Mouse (Mus musculus) MEL (cell line): ENCODE measurements around the gene Gramd1c. TPM values are rescaled to one million over a fixed set of nuclear protein-coding genes. Genes with fewer than 3 reads are reported as not detected.

Experiments used
- DNase-seq: peaks from one replicate; pipeline ENCODE4 v3.0.0; 2011; ENCODE audit warnings: low read depth, low spot score
- H3K27ac ChIP-seq: 2 replicates; pipeline ENCODE4 v1.5.1; 2012; ENCODE audit warnings: low read depth, mild to moderate bottlenecking, control low read depth, low read length, moderate library complexity; ENCODE audit not compliant: control insufficient read depth
- H3K27me3 ChIP-seq, 2 experiments: fragments of 150-350 bp in 1 of 2; sonication (generic) in 1 of 2; 2 replicates each; pipeline ENCODE4 v1.6.1; 2012; ENCODE audit warnings: low read length in 2 of 2, mild to moderate bottlenecking in 2 of 2, improper control_type of control experiment in 1 of 2, moderate library complexity in 1 of 2; ENCODE audit not compliant: insufficient read depth in 2 of 2, control insufficient read depth in 1 of 2
- H3K36me3 ChIP-seq, 2 experiments: 2 replicates each; pipeline ENCODE4 v1.6.1; 2012 to 2014; ENCODE audit warnings: low read length in 2 of 2, improper control_type of control experiment in 1 of 2, inconsistent platforms in 1 of 2, mild to moderate bottlenecking in 1 of 2; ENCODE audit not compliant: insufficient read depth in 2 of 2, control insufficient read depth in 1 of 2
- H3K4me1 ChIP-seq, 2 experiments: fragments of 150-350 bp in 1 of 2; sonication (generic) in 1 of 2; 2 replicates each; pipeline ENCODE4 v1.6.1; 2012; ENCODE audit warnings: low read length in 2 of 2, improper control_type of control experiment in 1 of 2, mild to moderate bottlenecking in 1 of 2; ENCODE audit not compliant: insufficient read depth in 2 of 2, control insufficient read depth in 1 of 2
- H3K4me3 ChIP-seq, 2 experiments: fragments of 150-350 bp in 1 of 2; sonication (generic) in 1 of 2; 2 replicates each; pipeline ENCODE4 v1.5.1; 2012; ENCODE audit warnings: low read depth in 2 of 2, low read length in 2 of 2, mild to moderate bottlenecking in 2 of 2, moderate library complexity in 2 of 2, control low read depth in 1 of 2, improper control_type of control experiment in 1 of 2; ENCODE audit not compliant: control insufficient read depth in 1 of 2, insufficient read depth in 1 of 2
- H3K79me2 ChIP-seq: 2 replicates; pipeline ENCODE4 v1.6.1; 2012; ENCODE audit warnings: mild to moderate bottlenecking, low read length, moderate library complexity; ENCODE audit not compliant: control insufficient read depth, poor library complexity, insufficient read depth
- H3K9ac ChIP-seq: 2 replicates; pipeline ENCODE4 v1.6.1; 2012; ENCODE audit warnings: low read depth, mild to moderate bottlenecking, control low read depth, low read length, moderate library complexity; ENCODE audit not compliant: control insufficient read depth, poor library complexity, severe bottlenecking
- H3K9me3 ChIP-seq: fragments of 150-350 bp; sonication (generic); replicated peaks from 2 replicates; pipeline ENCODE4 v1.6.1; 2012; ENCODE audit warnings: mild to moderate bottlenecking, low read length, improper control_type of control experiment, moderate library complexity; ENCODE audit not compliant: insufficient read depth
- BHLHE40 ChIP-seq: IDR thresholded peaks from 2 replicates; pipeline ENCODE4 v1.6.1; 2012; ENCODE audit warnings: low read depth, mild to moderate bottlenecking, inconsistent platforms, low read length, improper control_type of control experiment, borderline replicate concordance
- CHD1 ChIP-seq: IDR thresholded peaks from 2 replicates; pipeline ENCODE4 v1.6.1; 2012; ENCODE audit warnings: low read depth, mild to moderate bottlenecking, inconsistent platforms, low read length, improper control_type of control experiment
- CHD2 ChIP-seq: IDR thresholded peaks from 2 replicates; pipeline ENCODE4 v1.6.1; 2011; ENCODE audit warnings: low read length, improper control_type of control experiment
- E2F4 ChIP-seq: IDR thresholded peaks from 2 replicates; pipeline ENCODE4 v1.6.1; 2011; ENCODE audit warnings: low read depth, low read length, improper control_type of control experiment, borderline replicate concordance
- ETS1 ChIP-seq: IDR thresholded peaks from 2 replicates; pipeline ENCODE4 v1.6.1; 2012; ENCODE audit warnings: low read depth, mild to moderate bottlenecking, inconsistent platforms, low read length, improper control_type of control experiment, moderate library complexity
- GABPA ChIP-seq: IDR thresholded peaks from 2 replicates; pipeline ENCODE4 v1.6.1; 2012; ENCODE audit warnings: low read depth, mild to moderate bottlenecking, inconsistent platforms, low read length, improper control_type of control experiment, moderate library complexity
- HCFC1 ChIP-seq: IDR thresholded peaks from 2 replicates; pipeline ENCODE4 v1.6.1; 2012; ENCODE audit warnings: low read depth, mild to moderate bottlenecking, inconsistent platforms, low read length, improper control_type of control experiment, moderate library complexity
- MAFK ChIP-seq: IDR thresholded peaks from 2 replicates; pipeline ENCODE4 v1.6.1; 2011; ENCODE audit warnings: low read depth, mild to moderate bottlenecking, low read length, improper control_type of control experiment, borderline replicate concordance
- MAZ ChIP-seq: IDR thresholded peaks from 2 replicates; pipeline ENCODE4 v1.6.1; 2012; ENCODE audit warnings: low read depth, mild to moderate bottlenecking, inconsistent platforms, low read length, improper control_type of control experiment
- MXI1 ChIP-seq: IDR thresholded peaks from 2 replicates; pipeline ENCODE4 v1.6.1; 2011; ENCODE audit warnings: mild to moderate bottlenecking, low read depth, low read length, improper control_type of control experiment
- MYC ChIP-seq: IDR thresholded peaks from 2 replicates; pipeline ENCODE4 v1.6.1; 2011; ENCODE audit warnings: low read depth, mild to moderate bottlenecking, low read length, improper control_type of control experiment, moderate library complexity
- NELFE ChIP-seq: IDR thresholded peaks from 2 replicates; pipeline ENCODE4 v1.6.1; 2011; ENCODE audit warnings: low read depth, low read length, improper control_type of control experiment
- POLR2AphosphoS2 ChIP-seq: IDR thresholded peaks from 2 replicates; pipeline ENCODE4 v1.6.1; 2011; ENCODE audit warnings: low read length, improper control_type of control experiment
- POLR2AphosphoS5 ChIP-seq: IDR thresholded peaks from 2 replicates; pipeline ENCODE4 v1.6.1; 2012; ENCODE audit warnings: low read depth, borderline replicate concordance, mild to moderate bottlenecking, inconsistent platforms, low read length, moderate library complexity, mixed read lengths
- RAD21 ChIP-seq: IDR thresholded peaks from 2 replicates; pipeline ENCODE4 v1.6.1; 2011; ENCODE audit warnings: mild to moderate bottlenecking, low read depth, low read length, improper control_type of control experiment
- RCOR1 ChIP-seq: IDR thresholded peaks from 2 replicates; pipeline ENCODE4 v1.6.1; 2012; ENCODE audit warnings: low read depth, mild to moderate bottlenecking, inconsistent platforms, low read length, improper control_type of control experiment
- SIN3A ChIP-seq: IDR thresholded peaks from 2 replicates; pipeline ENCODE4 v1.6.1; 2012; ENCODE audit warnings: low read length, improper control_type of control experiment, inconsistent platforms
- SMC3 ChIP-seq: IDR thresholded peaks from 2 replicates; pipeline ENCODE4 v1.6.1; 2011; ENCODE audit warnings: low read depth, low read length, improper control_type of control experiment
- TAL1 ChIP-seq: IDR thresholded peaks from 2 replicates; pipeline ENCODE4 v1.6.1; 2012; ENCODE audit warnings: mild to moderate bottlenecking, inconsistent platforms, low read length, moderate library complexity, mixed read lengths
- UBTF ChIP-seq: IDR thresholded peaks from 2 replicates; pipeline ENCODE4 v1.6.1; 2012; ENCODE audit warnings: low read depth, mild to moderate bottlenecking, inconsistent platforms, low read length, improper control_type of control experiment, moderate library complexity, borderline replicate concordance; ENCODE audit not compliant: insufficient read depth
- USF2 ChIP-seq, 2 experiments: IDR thresholded peaks; 2 replicates each; pipeline ENCODE4 v1.6.1; 2011 to 2012; ENCODE audit warnings: improper control_type of control experiment in 2 of 2, low read length in 2 of 2, borderline replicate concordance in 1 of 2, inconsistent platforms in 1 of 2, low read depth in 1 of 2, mild to moderate bottlenecking in 1 of 2; ENCODE audit not compliant: insufficient read depth in 1 of 2
- ZC3H11A ChIP-seq: IDR thresholded peaks from 2 replicates; pipeline ENCODE4 v1.6.1; 2012; ENCODE audit warnings: low read depth, mild to moderate bottlenecking, inconsistent platforms, low read length, improper control_type of control experiment
- ZKSCAN1 ChIP-seq: IDR thresholded peaks from 2 replicates; pipeline ENCODE4 v1.6.1; 2012; ENCODE audit warnings: low read depth, mild to moderate bottlenecking, inconsistent platforms, low read length, improper control_type of control experiment, moderate library complexity
- polyA plus RNA-seq, 2 experiments: library from polyadenylated mRNA; stranded (reverse) in 1 of 2; unstranded in 1 of 2; fragments of >175 nt in 1 of 2; fragments of >200 nt in 1 of 2; gene quantifications; 2 replicates each; pipeline versions ENCODE4 v1.2.1 to v1.2.4; 2012; ENCODE audit warnings: low replicate concordance in 2 of 2, low read depth in 1 of 2; ENCODE audit not compliant: insufficient read length in 2 of 2, insufficient read depth in 1 of 2, missing spikeins in 1 of 2
- total RNA-seq: library from RNA; depleted of rRNA; stranded (reverse); fragments of 300-350 nt; gene quantifications from 2 replicates; pipeline ENCODE4 v1.2.3, GENCODE M21; 2012

Gramd1c gene
- total and polyA plus RNA-seq, 3 experiments: 1.5 to 2.7 TPM; not detected in 1

DNA sequence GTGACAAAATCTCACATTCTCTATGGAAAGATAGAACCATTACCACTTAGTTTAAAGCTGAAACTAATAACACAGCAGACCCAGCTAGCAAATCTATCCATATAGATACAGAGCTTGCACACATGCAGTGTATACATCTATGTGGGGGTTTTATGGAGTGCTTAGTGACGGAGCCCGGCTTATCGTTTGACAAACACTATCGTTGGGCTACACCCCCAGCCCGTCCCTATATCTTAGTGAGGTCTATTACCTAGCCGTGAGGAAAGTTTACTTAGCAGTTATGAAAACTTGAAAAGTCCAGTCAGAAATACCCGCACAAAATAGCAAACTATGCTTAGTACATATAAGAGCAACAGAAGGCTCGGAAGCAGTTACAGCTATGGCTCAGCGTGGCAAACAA lies 91.4 kb downstream of the Gramd1c start:
- H3K9me3 ChIP-seq: no peaks in the 10 kb centered on the region
- DNase-seq: no peak
- H3K27ac ChIP-seq: no peak overlapping the region
- no peaks in the 10 kb centered on the region for H3K27me3 ChIP-seq
- no peak overlapping the region for H3K4me3 ChIP-seq
- no peak for TF ChIP-seq SMC3
- no peak for TF ChIP-seq BHLHE40
- no peak for TF ChIP-seq ZC3H11A
- no peak for TF ChIP-seq E2F4
- TF ChIP-seq MXI1: no peak
- TF ChIP-seq RCOR1: no peak
- TF ChIP-seq NELFE: no peak
- no peak for TF ChIP-seq GABPA
- TF ChIP-seq HCFC1: no peak
- TF ChIP-seq TAL1: no peak
- H3K4me1 ChIP-seq: peaks cover 0 to 5% of the 10 kb centered on the region in 2 experiments; a peak in 2 of 4 replicates
- H3K79me2 ChIP-seq: no peaks in the 10 kb centered on the region
- H3K9ac ChIP-seq: no peak overlapping the region
- H3K36me3 ChIP-seq: no peaks in the 10 kb centered on the region; a peak in 1 of 4 replicates

DNA sequence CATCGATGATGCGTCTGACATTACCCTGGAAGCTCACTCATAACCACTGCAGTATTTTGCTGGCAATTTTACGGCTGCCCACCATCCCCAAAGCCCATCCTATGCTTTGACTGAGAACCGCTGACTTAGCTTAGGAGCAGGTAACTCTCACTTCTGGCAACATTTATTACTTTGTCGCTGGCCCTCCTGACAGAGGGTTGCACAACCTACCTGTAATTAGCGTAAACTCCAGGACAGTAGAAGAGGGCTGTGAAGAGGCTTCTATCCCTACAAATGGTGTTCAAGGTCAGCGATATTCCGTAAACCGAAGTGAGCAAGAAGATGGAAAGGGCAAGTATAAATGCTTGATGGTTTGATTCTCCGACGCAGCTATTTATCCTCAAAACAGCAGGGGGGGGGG lies 92.0 kb downstream of the Gramd1c start:
- Histone ChIP-seq H3K79me2 (no peaks in the 10 kb centered on the region), H3K27ac (no peak overlapping the region), H3K4me3 (no peak overlapping the region), H3K27me3 (no peaks in the 10 kb centered on the region), H3K9me3 (no peaks in the 10 kb centered on the region), H3K9ac (no peak overlapping the region), H3K36me3 (no peaks in the 10 kb centered on the region; a peak in 1 of 4 replicates), H3K4me1 (peaks cover 0 to 5% of the 10 kb centered on the region in 2 experiments; a peak in 2 of 4 replicates)
- TF ChIP-seq RAD21 (no peak), RCOR1 (no peak), MAFK (no peak), POLR2AphosphoS2 (no peak), POLR2AphosphoS5 (no peak), ZC3H11A (no peak), UBTF (no peak), CHD1 (no peak), ETS1 (no peak), MAZ (no peak), SIN3A (no peak), MYC (no peak), NELFE (no peak), USF2 (IDR thresholded peaks at IDR 0.05; ENCODE audit: borderline replicate concordance in 1 of 2, insufficient read depth in 1 of 2, low read depth in 1 of 2, low read length in 2 of 2) (no peak), CHD2 (no peak), SMC3 (no peak), ZKSCAN1 (no peak)
- DNase-seq: no peak
